Mouse (Mus musculus) midbrain, embryonic 16.5 days (tissue): ENCODE measurements around the gene Wtap. TPM values are rescaled to one million over a fixed set of nuclear protein-coding genes. Genes with fewer than 3 reads are reported as not detected.
"Not testable (repeated sequence)": the region's sequence is repeated elsewhere in the genome, so short reads cannot be mapped to it uniquely, and the experiment has no call there.

Experiments
- ATAC-seq: fragments of 200-750 bp; cut with Nextera tagmentation; 2 replicates; pipeline ENCODE4 v1.8.0; 2017; ENCODE audit warnings: moderate TSS enrichment
- H3K27ac ChIP-seq: fragments of 300-500 bp; sonication (generic); 2 replicates; pipeline ENCODE4 v1.5.1; 2014; ENCODE audit warnings: mild to moderate bottlenecking, low read length, mixed read lengths
- H3K27me3 ChIP-seq: fragments of 300-500 bp; sonication (generic); 2 replicates; pipeline ENCODE4 v1.6.1; 2014; ENCODE audit warnings: low read depth, low read length, mixed read lengths; ENCODE audit not compliant: control insufficient read depth, insufficient read depth
- H3K36me3 ChIP-seq: fragments of 300-500 bp; sonication (generic); 2 replicates; pipeline ENCODE4 v1.6.1; 2014; ENCODE audit warnings: mild to moderate bottlenecking, low read length, moderate library complexity, mixed read lengths; ENCODE audit not compliant: control insufficient read depth, insufficient read depth
- H3K4me1 ChIP-seq: fragments of 300-500 bp; sonication (generic); 2 replicates; pipeline ENCODE4 v1.6.1; 2014; ENCODE audit warnings: mild to moderate bottlenecking, low read length, mixed read lengths; ENCODE audit not compliant: control insufficient read depth, insufficient read depth
- H3K4me2 ChIP-seq: fragments of 300-500 bp; sonication (generic); 2 replicates; pipeline ENCODE4 v1.6.1; 2014; ENCODE audit warnings: mild to moderate bottlenecking, low read length, mixed read lengths
- H3K4me3 ChIP-seq: fragments of 300-500 bp; sonication (generic); 2 replicates; pipeline ENCODE4 v1.5.1; 2014; ENCODE audit warnings: low read depth, mild to moderate bottlenecking, low read length, moderate library complexity, mixed read lengths
- H3K9ac ChIP-seq: fragments of 300-500 bp; sonication (generic); 2 replicates; pipeline ENCODE4 v1.6.1; 2014; ENCODE audit warnings: low read depth, low read length, mixed read lengths
- H3K9me3 ChIP-seq: fragments of 300-500 bp; sonication (generic); replicated peaks from 2 replicates; pipeline ENCODE4 v1.6.1; 2014; ENCODE audit warnings: mild to moderate bottlenecking, low read length, mixed read lengths; ENCODE audit not compliant: control insufficient read depth, poor library complexity, severe bottlenecking
- WGBS: fragments of 180-500 bp; shearing (Covaris S2); extraction: QIAGEN DNeasy Blood & Tissue Kit; methylation state at CpG from one replicate; pipeline ENCODE4 v1.1.7; 2014; 5-methylcytosine and 5-hydroxymethylcytosine counted together
- polyA plus RNA-seq: library from polyadenylated mRNA; unstranded; fragments of >200 nt; fragmentation: Nextera tagmentation; extraction: Ambion mirVana; gene quantifications from 2 replicates; pipeline ENCODE4 v1.2.1, GENCODE M21; 2015

The Wtap gene
- polyA plus RNA-seq, 1 experiment from 2014 or later = 133 TPM

DNA sequence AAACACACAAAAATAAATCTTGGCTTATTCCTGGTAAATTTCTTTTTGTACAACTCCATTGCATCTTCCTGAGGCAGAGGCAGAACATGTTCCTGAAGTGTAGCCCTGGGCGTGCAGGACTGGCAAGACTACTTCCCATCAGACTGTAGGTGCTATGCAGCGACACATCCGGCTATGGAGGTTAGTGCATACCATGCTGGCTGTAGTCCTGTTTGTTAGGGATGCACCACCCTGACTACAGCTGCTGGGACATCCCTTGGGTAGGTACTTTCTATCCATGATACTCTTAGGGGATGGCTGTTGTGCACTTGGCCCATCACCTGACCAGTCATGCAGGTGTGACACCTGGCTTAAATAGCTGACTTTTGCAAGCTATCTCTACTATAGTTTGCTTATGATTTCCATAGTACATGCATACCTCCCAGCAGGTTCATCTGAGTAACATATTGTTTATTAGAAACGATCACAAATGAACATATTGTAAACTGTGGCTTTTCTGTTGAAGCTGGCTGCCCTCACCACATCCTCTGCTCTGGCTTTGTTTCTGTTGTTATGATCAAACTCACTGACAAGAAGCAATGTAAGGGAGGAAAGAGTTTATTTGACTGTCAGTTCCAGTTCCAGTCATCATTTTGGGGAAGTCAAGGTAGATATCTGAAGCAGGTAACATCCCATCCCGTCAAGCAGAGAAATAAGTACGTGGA is 51.4 kb downstream of the Wtap start:
- H3K4me2 ChIP-seq = no peak overlapping the region
- no peak overlapping the region for H3K9ac ChIP-seq
- ATAC-seq = no peak
- no peaks in the 10 kb centered on the region for H3K27me3 ChIP-seq
- no peaks in the 10 kb centered on the region for H3K9me3 ChIP-seq
- H3K4me1 ChIP-seq = no peaks in the 10 kb centered on the region
- peaks cover 22% of the 10 kb centered on the region; the same call in 1 of the 2 replicates for H3K36me3 ChIP-seq
- 95% methylated on average over 6 of the region's 6 CpGs for WGBS
- no peak overlapping the region for H3K4me3 ChIP-seq
- no peak overlapping the region for H3K27ac ChIP-seq

GRCm38 (mm10) chr17:12941543-12942260 is 52.3 kb downstream of the Wtap start:
- no peak for ATAC-seq
- Histone ChIP-seq H3K27me3 (no peaks in the 10 kb centered on the region), H3K36me3 (peaks cover 22% of the 10 kb centered on the region; the same call in 1 of the 2 replicates), H3K4me2 (no peak overlapping the region), H3K4me1 (no peaks in the 10 kb centered on the region), H3K27ac (no peak overlapping the region), H3K9ac (no peak overlapping the region), H3K4me3 (no peak overlapping the region), H3K9me3 (no peaks in the 10 kb centered on the region)
- 81% methylated on average over 8 of the region's 8 CpGs for WGBS

DNA sequence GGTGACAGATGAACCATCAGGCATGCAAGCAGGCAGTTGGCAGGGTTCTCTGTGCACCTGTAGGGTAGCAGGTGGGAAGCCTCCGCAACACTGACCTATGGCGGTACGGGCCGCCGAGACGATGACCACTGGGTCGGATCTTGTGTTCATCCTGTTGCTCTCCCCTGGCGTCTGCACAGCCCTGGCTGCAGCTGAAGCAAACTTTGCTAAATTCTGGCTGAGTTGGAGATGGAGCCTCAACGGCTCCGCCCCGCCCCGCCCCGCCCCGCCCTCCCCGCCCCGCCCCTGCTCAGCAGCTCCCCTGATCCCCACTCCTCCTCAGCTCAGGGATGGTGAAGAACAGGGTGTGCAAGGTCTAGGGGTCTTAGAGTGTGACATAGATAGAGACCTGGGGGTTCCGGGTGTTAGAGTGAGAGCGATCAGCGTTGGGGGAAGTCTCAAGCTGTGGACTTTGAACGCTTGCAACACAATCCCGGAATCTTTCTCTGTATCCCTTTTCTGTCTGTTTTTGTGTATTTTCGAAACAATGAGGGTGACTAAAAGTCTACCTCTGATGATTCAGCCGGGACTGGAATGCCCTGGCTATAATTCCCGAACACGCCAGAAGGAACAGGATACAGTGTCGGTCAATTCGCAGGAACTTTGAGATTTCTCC is 53.7 kb downstream of the Wtap start, which contains the start of gene Acat3:
Gene Acat3 (minus strand): TSS at position 450 of the 655 bp plus-strand sequence.
- peak within 1 kb of the TSS; percentile 49 for H3K4me2 ChIP-seq
- 15% methylated on average over 27 of the region's 27 CpGs for WGBS
- ATAC-seq = 0 out of 2 replicates have a peak, but pooled peaks have one; percentile 37
- no peaks in the 10 kb centered on the region for H3K4me1 ChIP-seq
- no peaks in the 10 kb centered on the region for H3K27me3 ChIP-seq
- no peak within 1 kb of the TSS for H3K27ac ChIP-seq
- H3K9ac ChIP-seq = no peak within 1 kb of the TSS
- no peaks in the 10 kb centered on the region for H3K9me3 ChIP-seq
- H3K36me3 ChIP-seq = peaks cover 17% of the 10 kb centered on the region; the same call in 1 of the 2 replicates
- no peak within 1 kb of the TSS for H3K4me3 ChIP-seq

DNA sequence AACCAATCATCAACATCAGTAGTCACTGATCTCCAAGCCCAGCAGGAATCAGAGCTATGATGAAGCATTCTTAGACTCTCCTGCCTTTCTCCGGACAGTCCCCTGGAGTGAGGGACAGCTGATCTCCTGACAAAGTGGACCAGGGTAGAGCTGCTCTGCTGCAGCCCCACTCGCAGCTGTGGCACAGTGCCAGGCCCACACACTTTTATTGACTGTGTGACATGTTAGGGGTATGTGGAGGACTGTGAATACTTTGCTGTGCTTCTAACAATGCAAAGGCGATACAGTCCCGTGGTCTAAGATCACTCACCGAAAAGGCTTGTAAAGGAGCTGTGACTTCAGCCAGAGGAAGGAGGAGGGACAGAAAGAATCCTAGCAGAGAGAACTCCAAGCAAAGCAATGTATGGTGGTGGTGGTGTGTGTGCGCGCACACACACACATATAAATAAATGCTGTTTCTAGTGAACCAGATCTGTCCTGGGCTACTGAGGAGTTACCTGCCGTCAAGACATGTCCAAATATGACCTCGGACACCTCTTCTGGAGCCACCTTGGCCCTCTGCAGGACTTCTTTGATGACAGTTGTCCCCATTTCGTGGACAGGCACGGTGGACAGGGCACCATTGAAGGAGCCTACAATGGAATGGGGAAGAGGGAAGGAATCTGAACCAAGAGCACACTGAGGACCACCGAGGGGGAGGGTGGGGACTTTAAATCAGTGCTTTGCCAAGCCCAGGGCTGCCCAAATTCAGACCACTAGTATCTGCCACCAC is 54.4 kb downstream of the Wtap start:
- ATAC-seq = peak; percentile 60; the same call in 1 of the 2 replicates
- peak overlapping the region; percentile 49 for H3K4me2 ChIP-seq
- WGBS = 32% methylated on average over 2 of the region's 12 CpGs

GRCm38 (mm10) chr17:12938077-12938476 is 55.9 kb downstream of the Wtap start:
- Histone ChIP-seq H3K9me3 (no peaks in the 10 kb centered on the region), H3K4me3 (no peak overlapping the region), H3K4me2 (no peak overlapping the region), H3K4me1 (no peaks in the 10 kb centered on the region), H3K27ac (no peak overlapping the region), H3K27me3 (no peaks in the 10 kb centered on the region), H3K9ac (no peak overlapping the region), H3K36me3 (peaks cover 6% of the 10 kb centered on the region; the same call in 1 of the 2 replicates)
- ATAC-seq = no peak
- WGBS = 17% methylated on average over 2 of the region's 2 CpGs

More for the DNA sequence above, 54.4 kb downstream of the Wtap start:
- H3K27ac ChIP-seq, H3K27me3 ChIP-seq, H3K9ac ChIP-seq, H3K4me3 ChIP-seq, H3K9me3 ChIP-seq, H3K4me1 ChIP-seq: not testable (repeated sequence)
- H3K36me3 ChIP-seq = peaks cover 13% of the 10 kb centered on the region; the same call in 1 of the 2 replicates

DNA sequence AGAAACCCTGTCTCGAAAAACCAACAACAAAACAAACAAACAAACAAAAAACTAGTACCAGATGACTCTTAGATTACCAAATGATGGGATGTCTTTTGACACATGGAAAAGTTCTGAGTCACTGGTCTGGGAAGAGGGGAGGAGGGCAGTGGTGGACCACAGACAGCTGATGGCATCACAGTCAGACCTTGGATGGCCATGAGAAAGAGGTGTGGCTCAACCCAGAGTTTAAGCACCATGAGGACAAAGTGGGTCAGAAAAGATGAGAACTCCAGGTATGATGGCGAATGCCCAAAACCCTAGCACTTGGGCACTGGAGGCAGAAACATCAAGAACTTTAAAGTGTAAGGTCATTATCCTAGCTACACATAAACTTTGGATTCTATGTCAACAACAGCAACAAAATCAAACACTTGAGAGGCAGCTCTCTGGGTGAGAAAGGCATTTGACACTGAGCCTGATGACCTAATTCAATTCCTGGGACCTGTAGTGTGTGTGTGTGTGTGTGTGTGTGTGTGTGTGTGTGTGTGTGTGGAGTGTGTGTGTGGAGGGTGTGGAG is 56.5 kb downstream of the Wtap start:
- Histone ChIP-seq H3K36me3 (peaks cover 3% of the 10 kb centered on the region; the same call in 1 of the 2 replicates), H3K9me3 (no peaks in the 10 kb centered on the region), H3K4me3 (no peak overlapping the region), H3K4me2 (no peak overlapping the region), H3K27me3 (no peaks in the 10 kb centered on the region), H3K4me1 (no peaks in the 10 kb centered on the region), H3K9ac (no peak overlapping the region), H3K27ac (no peak overlapping the region)
- ATAC-seq = no peak
- WGBS = 93% methylated on average over 2 of the region's 2 CpGs

DNA sequence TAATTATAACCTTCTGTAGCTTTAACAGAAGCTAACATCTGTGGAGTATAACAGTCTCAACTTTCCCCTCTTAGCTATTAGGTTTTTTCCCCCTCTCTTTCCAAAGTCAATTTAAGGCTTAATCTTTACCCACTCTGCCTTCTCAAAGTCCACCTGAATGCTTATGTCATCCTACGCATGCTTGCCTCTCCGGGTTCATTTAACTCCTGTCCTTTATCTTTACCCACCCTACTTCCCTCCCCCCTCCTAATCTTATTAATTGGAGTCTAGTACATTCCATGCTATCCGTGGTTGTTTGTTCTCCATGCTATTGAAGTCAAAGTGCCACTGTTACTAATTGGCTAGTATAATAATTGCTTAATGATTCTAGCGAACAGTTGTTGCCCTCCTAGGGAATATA is 58.2 kb downstream of the Wtap start:
- Histone ChIP-seq H3K9ac (no peak overlapping the region), H3K4me2 (no peak overlapping the region), H3K36me3 (no peaks in the 10 kb centered on the region), H3K27me3 (no peaks in the 10 kb centered on the region), H3K9me3 (no peaks in the 10 kb centered on the region), H3K4me3 (no peak overlapping the region), H3K27ac (no peak overlapping the region), H3K4me1 (no peaks in the 10 kb centered on the region)
- WGBS = 42% methylated on average over 4 of the region's 4 CpGs
- no peak for ATAC-seq

DNA sequence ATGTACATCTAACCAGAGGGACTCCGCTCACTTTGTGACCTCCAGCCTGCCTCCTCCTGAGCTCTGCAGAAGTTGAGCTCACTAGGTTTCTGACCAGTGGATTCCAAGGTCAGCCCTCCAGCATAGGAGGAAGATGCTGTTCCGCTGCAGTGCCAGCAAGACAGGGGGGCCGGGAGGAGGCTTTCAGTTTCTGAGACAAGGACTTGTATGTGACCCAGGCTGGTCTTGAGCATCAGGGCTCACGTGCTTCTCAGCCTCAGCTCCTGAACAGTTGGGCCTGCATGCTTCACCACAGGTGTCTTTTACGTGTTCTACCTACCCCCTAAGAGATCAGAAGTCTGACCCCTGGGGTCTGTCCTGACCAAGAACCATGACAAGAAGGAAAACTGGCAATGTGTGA is 62.4 kb downstream of the Wtap start:
- H3K9me3 ChIP-seq, H3K27ac ChIP-seq, H3K4me1 ChIP-seq, H3K36me3 ChIP-seq, H3K9ac ChIP-seq, H3K4me2 ChIP-seq, H3K4me3 ChIP-seq, ATAC-seq, H3K27me3 ChIP-seq: not testable (repeated sequence)
- 92% methylated on average over 5 of the region's 5 CpGs for WGBS
